Mouse (Mus musculus) gastrocnemius, postnatal 14 days (tissue): Measurements from ENCODE around the gene Cask. TPM values are rescaled to one million over a fixed set of nuclear protein-coding genes. Genes with fewer than 3 reads are reported as not detected.

Experiments used
- DNase-seq: peaks from one replicate; pipeline ENCODE4 v3.0.0; 2021; ENCODE audit warnings: mixed read lengths
- intact Hi-C: fragments of 180-260 bp; cut with DNase I; formaldehyde crosslinking; loops from one replicate; pipeline ENCODE4 v1.15.1; 2025; ENCODE audit warnings: low total_unique reads
- microRNA-seq, 2 experiments: library from miRNA; unstranded; fragments of <30 nt; microRNA quantifications; one replicate each; pipeline ENCODE4 v1.2.0; 2021
- total RNA-seq, 2 experiments: library from RNA; stranded (reverse); gene quantifications; 2 replicates each; pipeline ENCODE4 v1.2.3; 2021

Cask gene
- total RNA-seq, 2 experiments from 2014 or later: 16.2 to 18.8 TPM

- intact Hi-C loops: no loop called here
- DNase-seq: no peak
Observed at GRCm38 (mm10) chrX:13479570-13479969, 371.6 kb downstream of the Cask start.

- DNase-seq: no peak
- intact Hi-C loops: no loop called here
Observed at GRCm38 (mm10) chrX:13478298-13478697, 372.9 kb downstream of the Cask start.

GRCm38 (mm10) chrX:13477596-13477995 is 373.6 kb downstream of the Cask start:
- intact Hi-C loops: no loop called here
- no peak for DNase-seq

GRCm38 (mm10) chrX:13475382-13475781 is 375.8 kb downstream of the Cask start:
- intact Hi-C loops: no loop called here
- no peak for DNase-seq

- intact Hi-C loops: no loop called here
- no peak for DNase-seq
Observed at GRCm38 (mm10) chrX:13472751-13473225, 378.4 kb downstream of the Cask start.

DNA sequence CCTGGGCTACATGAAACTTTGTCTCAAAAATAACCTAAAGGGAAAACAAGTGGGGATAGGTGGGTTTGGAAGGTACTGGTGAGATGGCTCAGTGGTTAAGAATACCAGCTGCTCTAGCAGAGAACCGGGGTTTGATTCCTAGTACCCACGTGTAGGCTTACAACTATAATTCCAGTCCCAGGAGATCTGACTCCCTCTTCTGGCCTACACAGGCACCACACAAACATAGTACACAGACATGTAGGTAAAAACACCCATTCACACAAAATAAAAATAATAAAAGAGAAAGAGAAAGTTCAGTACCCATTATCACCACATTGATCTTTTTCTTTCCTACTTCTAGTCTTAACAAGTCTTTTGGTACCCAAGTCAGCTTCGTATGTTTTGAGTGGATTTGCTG is 379.2 kb downstream of the Cask start:
- DNase-seq: no peak
- intact Hi-C loops: no loop called here

GRCm38 (mm10) chrX:13469160-13470116 is 381.7 kb downstream of the Cask start:
- intact Hi-C loops: no loop called here
- DNase-seq: no peak

GRCm38 (mm10) chrX:13467121-13467571 is 384.0 kb downstream of the Cask start:
- intact Hi-C loops: no loop called here
- DNase-seq: no peak

Small RNA genes lying within 50 kb of the gene (microRNA-seq; reads per million reads assigned to microRNA genes)
- 0 reads per million in 2 experiments for gene Gm25246

Other genes starting within 250 kb of the Cask start
- gene Gpr34, start 219.3 kb downstream of the Cask start, total RNA-seq: 1 to 10 TPM in 1 of 2 experiments, under 1 TPM in 1; 0.80 to 2.0 TPM
- gene Gpr82, start 190.0 kb downstream of the Cask start, total RNA-seq: not detected